Mouse (Mus musculus) stomach, postnatal 0 days (tissue): ENCODE results near the gene Rabggtb. TPM values are rescaled to one million over a fixed set of nuclear protein-coding genes. Genes with fewer than 3 reads are reported as not detected.
A peak's percentile ranks its signal among the peaks of the same experiment; 100 is the strongest.

ENCODE experiments used
- ATAC-seq: fragments of 200-750 bp; cut with Nextera tagmentation; 2 replicates; pipeline ENCODE4 v1.8.0; 2017; ENCODE audit not compliant: low FRiP score, low TSS enrichment
- DNase-seq: peaks from one replicate; pipeline ENCODE4 v3.0.0-alpha.2; 2016; ENCODE audit warnings: low spot score
- H3K27ac ChIP-seq: fragments of 300-500 bp; sonication (generic); replicated peaks from 2 replicates; pipeline ENCODE4 v1.5.1; 2014; ENCODE audit warnings: mild to moderate bottlenecking, control low read depth
- H3K27me3 ChIP-seq: fragments of 300-500 bp; sonication (generic); 2 replicates; pipeline ENCODE4 v1.6.1; 2014; ENCODE audit warnings: low read length; ENCODE audit not compliant: control insufficient read depth, insufficient read depth
- H3K36me3 ChIP-seq: fragments of 300-500 bp; sonication (generic); 2 replicates; pipeline ENCODE4 v1.6.1; 2014; ENCODE audit warnings: low read length, mixed read lengths; ENCODE audit not compliant: control insufficient read depth, insufficient read depth
- H3K4me1 ChIP-seq: fragments of 300-500 bp; sonication (generic); replicated peaks from 2 replicates; pipeline ENCODE4 v1.6.1; 2014; ENCODE audit warnings: antibody characterized with exemption; ENCODE audit not compliant: control insufficient read depth, insufficient read depth
- H3K4me2 ChIP-seq: fragments of 300-500 bp; sonication (generic); replicated peaks from 2 replicates; pipeline ENCODE4 v1.6.1; 2014; ENCODE audit warnings: low read depth, mild to moderate bottlenecking, control low read depth, moderate library complexity
- H3K4me3 ChIP-seq: fragments of 300-500 bp; sonication (generic); 2 replicates; pipeline ENCODE4 v1.5.1; 2014; ENCODE audit warnings: low read depth, low read length, control low read depth
- H3K9ac ChIP-seq: fragments of 300-500 bp; sonication (generic); 2 replicates; pipeline ENCODE4 v1.6.1; 2014; ENCODE audit warnings: mild to moderate bottlenecking, low read length, control low read depth, mixed read lengths
- H3K9me3 ChIP-seq: fragments of 300-500 bp; sonication (generic); 2 replicates; pipeline ENCODE4 v1.6.1; 2016; ENCODE audit warnings: low read length; ENCODE audit not compliant: control insufficient read depth
- CTCF ChIP-seq: IDR thresholded peaks from 2 replicates; pipeline ENCODE4 v1.5.1; 2016; ENCODE audit warnings: antibody characterized with exemption, low read depth, mild to moderate bottlenecking, moderate library complexity
- EP300 ChIP-seq: optimal IDR thresholded peaks from 2 replicates; pipeline ENCODE3; 2016; ENCODE audit warnings: antibody characterized with exemption
- WGBS: fragments of 180-500 bp; shearing (Covaris S2); extraction: QIAGEN DNeasy Blood & Tissue Kit; methylation state at CpG from one replicate; pipeline ENCODE4 v1.1.7; 2014; 5-methylcytosine and 5-hydroxymethylcytosine counted together
- polyA plus RNA-seq: library from polyadenylated mRNA; unstranded; fragments of >200 nt; fragmentation: Nextera tagmentation; extraction: Ambion mirVana; gene quantifications from 2 replicates; pipeline ENCODE4 v1.2.1, GENCODE M21; 2015

Rabggtb gene
- polyA plus RNA-seq, 1 experiment from 2014 or later = 29.8 TPM

- H3K27ac ChIP-seq = peak overlapping the region; percentile 92
- 2% methylated on average over 12 of the region's 12 CpGs for WGBS
- H3K4me2 ChIP-seq = peak overlapping the region; percentile 67
- ATAC-seq = no peak
- H3K4me3 ChIP-seq = peak overlapping the region; percentile 86
- peaks cover 24% of the 10 kb centered on the region for H3K36me3 ChIP-seq
- H3K9ac ChIP-seq = peak overlapping the region; percentile 96
- TF ChIP-seq EP300 = no peak
- H3K4me1 ChIP-seq = 0 out of 2 replicates have a peak, but pooled peaks cover 4% of the 10 kb centered on the region
- no peaks in the 10 kb centered on the region for H3K9me3 ChIP-seq
- DNase-seq = no peak
- H3K27me3 ChIP-seq = no peaks in the 10 kb centered on the region
Observed at GRCm38 (mm10) chr3:153911882-153912440, 848 bp downstream of the Rabggtb start.

- peak overlapping the region; percentile 86 for H3K4me3 ChIP-seq
Observed at GRCm38 (mm10) chr3:153911197-153911881, 1.5 kb downstream of the Rabggtb start.

GRCm38 (mm10) chr3:153910489-153910888 lies 2.3 kb downstream of the Rabggtb start:
- no peak overlapping the region for H3K4me3 ChIP-seq
- 56% methylated on average over 7 of the region's 7 CpGs for WGBS
- H3K27me3 ChIP-seq = no peaks in the 10 kb centered on the region
- peak overlapping the region; percentile 2; the same call in 1 of the 2 replicates for H3K9ac ChIP-seq
- H3K9me3 ChIP-seq = no peaks in the 10 kb centered on the region
- H3K36me3 ChIP-seq = peaks cover 32% of the 10 kb centered on the region
- 0 out of 2 replicates have a peak, but pooled peaks cover 4% of the 10 kb centered on the region for H3K4me1 ChIP-seq
- H3K27ac ChIP-seq = no peak overlapping the region
- no peak for TF ChIP-seq EP300
- TF ChIP-seq CTCF = no peak
- ATAC-seq (no peak), DNase-seq (no peak)
- H3K4me2 ChIP-seq = peak overlapping the region; percentile 67; the same call in 1 of the 2 replicates

More at GRCm38 (mm10) chr3:153911197-153911881, 1.5 kb downstream of the Rabggtb start:
- ATAC-seq (no peak), DNase-seq (peak; percentile 37)
- 26% methylated on average over 8 of the region's 8 CpGs for WGBS
- Histone ChIP-seq H3K27ac (0 out of 2 replicates have a peak overlapping the region, but pooled peaks have one; percentile 14), H3K9me3 (no peaks in the 10 kb centered on the region), H3K36me3 (peaks cover 24% of the 10 kb centered on the region), H3K9ac (peak overlapping the region; percentile 96), H3K4me2 (peak overlapping the region; percentile 67), H3K4me1 (0 out of 2 replicates have a peak, but pooled peaks cover 4% of the 10 kb centered on the region), H3K27me3 (no peaks in the 10 kb centered on the region)
- no peak for TF ChIP-seq CTCF
- no peak for TF ChIP-seq EP300

- Histone ChIP-seq H3K9ac (no peak overlapping the region), H3K4me3 (no peak overlapping the region), H3K9me3 (no peaks in the 10 kb centered on the region), H3K27me3 (no peaks in the 10 kb centered on the region), H3K4me2 (no peak overlapping the region; the same call in 1 of the 2 replicates), H3K36me3 (peaks cover 38% of the 10 kb centered on the region), H3K27ac (no peak overlapping the region), H3K4me1 (0 out of 2 replicates have a peak, but pooled peaks cover 4% of the 10 kb centered on the region)
- WGBS = 70% methylated on average over 5 of the region's 5 CpGs
- TF ChIP-seq EP300 = no peak
- no peak for TF ChIP-seq CTCF
- DNase-seq (no peak), ATAC-seq (no peak)
Observed at GRCm38 (mm10) chr3:153908919-153909318, 3.9 kb downstream of the Rabggtb start.

GRCm38 (mm10) chr3:153906136-153906871 lies 6.5 kb downstream of the Rabggtb start, which contains the start of gene Msh4:
TSS of gene Msh4 (minus strand) at chr3:153906138.
- Histone ChIP-seq H3K36me3 (peaks cover 40% of the 10 kb centered on the region), H3K4me1 (0 out of 2 replicates have a peak, but pooled peaks cover 3% of the 10 kb centered on the region), H3K9ac (no peak within 1 kb of the TSS), H3K4me2 (no peak within 1 kb of the TSS), H3K4me3 (no peak within 1 kb of the TSS), H3K27me3 (no peaks in the 10 kb centered on the region), H3K27ac (no peak within 1 kb of the TSS), H3K9me3 (no peaks in the 10 kb centered on the region)
- WGBS = 75% methylated on average over 9 of the region's 9 CpGs
- ATAC-seq = no peak
- no peak for TF ChIP-seq EP300
- TF ChIP-seq CTCF = no peak
- no peak for DNase-seq
